Comparison of ENCODE assay signal across 7 mouse cellular contexts in genomic region chr9:47280146-47280545, GRCm38 (mm10).
DNase-seq lines count a peak whose midpoint lies in the region; ATAC-seq lines count a peak whose summit lies in the region.

No protein-coding gene starts in this region.

- no peaks in the 10 kb centered on the region for H3K27me3 ChIP-seq in midbrain, embryonic 11.5 days (ENCODE audit: control insufficient read depth, insufficient read depth, low read length)
- no peaks in the 10 kb centered on the region for H3K27me3 ChIP-seq in midbrain, embryonic 16.5 days (ENCODE audit: control insufficient read depth, insufficient read depth, low read depth, low read length)
- H3K27me3 ChIP-seq in forebrain, embryonic 14.5 days (replicated peaks; ENCODE audit: control insufficient read depth, insufficient read depth, low read length): no peaks in the 10 kb centered on the region
- peaks cover 47% of the 10 kb centered on the region for H3K27me3 ChIP-seq in limb, embryonic 10.5 days (ENCODE audit: low read depth, poor library complexity, severe bottlenecking)

- no peak overlapping the region for H3K9ac ChIP-seq in midbrain, embryonic 11.5 days (ENCODE audit: low read length)
- H3K9ac ChIP-seq in midbrain, embryonic 16.5 days (ENCODE audit: low read depth, low read length): no peak overlapping the region
- no peak overlapping the region for H3K9ac ChIP-seq in forebrain, embryonic 14.5 days (ENCODE audit: low read length)

- peak overlapping the region; percentile 7; the same call in 1 of the 2 replicates for H3K27ac ChIP-seq in midbrain, embryonic 11.5 days (ENCODE audit: low read depth, low read length)
- H3K27ac ChIP-seq in midbrain, embryonic 16.5 days (ENCODE audit: low read length): no peak overlapping the region
- H3K27ac ChIP-seq in forebrain, embryonic 14.5 days (ENCODE audit: low read depth, low read length): peak overlapping the region; percentile 89
- H3K27ac ChIP-seq in limb, embryonic 10.5 days: peak overlapping the region; percentile 56; the same call in 1 of the 2 replicates

- no peaks in the 10 kb centered on the region for H3K36me3 ChIP-seq in midbrain, embryonic 11.5 days (ENCODE audit: control insufficient read depth, insufficient read depth, low read length)
- no peaks in the 10 kb centered on the region for H3K36me3 ChIP-seq in midbrain, embryonic 16.5 days (ENCODE audit: control insufficient read depth, insufficient read depth, low read length)
- H3K36me3 ChIP-seq in forebrain, embryonic 14.5 days (ENCODE audit: control insufficient read depth, insufficient read depth, low read length): no peaks in the 10 kb centered on the region
- no peaks in the 10 kb centered on the region for H3K36me3 ChIP-seq in limb, embryonic 10.5 days

- H3K4me1 ChIP-seq in midbrain, embryonic 11.5 days (ENCODE audit: control insufficient read depth, insufficient read depth, low read length): peaks cover 12% of the 10 kb centered on the region
- H3K4me1 ChIP-seq in midbrain, embryonic 16.5 days (ENCODE audit: control insufficient read depth, insufficient read depth, low read length): peaks cover 10% of the 10 kb centered on the region
- H3K4me1 ChIP-seq in forebrain, embryonic 14.5 days (ENCODE audit: control insufficient read depth, insufficient read depth, low read length): peaks cover 33% of the 10 kb centered on the region
- H3K4me1 ChIP-seq in limb, embryonic 10.5 days: peaks cover 29% of the 10 kb centered on the region

- H3K4me2 ChIP-seq in midbrain, embryonic 11.5 days: no peak overlapping the region
- no peak overlapping the region for H3K4me2 ChIP-seq in midbrain, embryonic 16.5 days (ENCODE audit: low read length)
- peak overlapping the region; percentile 14; the same call in 1 of the 2 replicates for H3K4me2 ChIP-seq in forebrain, embryonic 14.5 days (ENCODE audit: low read length)

- peak; percentile 59; the same call in 1 of the 2 replicates for ATAC-seq in midbrain, embryonic 11.5 days (ENCODE audit: low FRiP score)
- no peak for ATAC-seq in midbrain, embryonic 16.5 days
- peak; percentile 73 for ATAC-seq in forebrain, embryonic 14.5 days

- DNase-seq in midbrain, embryonic 11.5 days (ENCODE audit: low spot score, missing footprints): no peak
- DNase-seq in forebrain, embryonic 14.5 days (ENCODE audit: low spot score): peak; percentile 92
- DNase-seq in limb, embryonic 10.5 days (ENCODE audit: low spot score): peak; percentile 49
- peak; percentile 86 for DNase-seq in retina, embryonic 14.5 days (ENCODE audit: low spot score)
- no peak for DNase-seq in right cerebral cortex, postnatal 25 days
- DNase-seq in cerebellum, adult 18-20 months: no peak

- H3K4me3 ChIP-seq in midbrain, embryonic 11.5 days (ENCODE audit: low read depth, low read length): no peak overlapping the region
- H3K4me3 ChIP-seq in midbrain, embryonic 16.5 days (ENCODE audit: low read depth, low read length): no peak overlapping the region
- no peak overlapping the region for H3K4me3 ChIP-seq in forebrain, embryonic 14.5 days (ENCODE audit: low read depth, low read length)
- no peak overlapping the region for H3K4me3 ChIP-seq in limb, embryonic 10.5 days

- WGBS in midbrain, embryonic 11.5 days: 33% methylated on average over 7 of the region's 7 CpGs
- 17% methylated on average over 7 of the region's 7 CpGs for WGBS in midbrain, embryonic 16.5 days
- 3% methylated on average over 7 of the region's 7 CpGs for WGBS in forebrain, embryonic 14.5 days
- WGBS in limb, embryonic 10.5 days: 56% methylated on average over 7 of the region's 7 CpGs

- H3K9me3 ChIP-seq in midbrain, embryonic 11.5 days (ENCODE audit: control insufficient read depth, low read length): no peaks in the 10 kb centered on the region
- H3K9me3 ChIP-seq in midbrain, embryonic 16.5 days (replicated peaks; ENCODE audit: control insufficient read depth, low read length, poor library complexity, severe bottlenecking): no peaks in the 10 kb centered on the region
- H3K9me3 ChIP-seq in forebrain, embryonic 14.5 days (replicated peaks; ENCODE audit: control insufficient read depth, low read length): no peaks in the 10 kb centered on the region
- no peaks in the 10 kb centered on the region for H3K9me3 ChIP-seq in limb, embryonic 10.5 days (replicated peaks)

Comparison
In these comparisons a context has a peak if more than half of its experiments do, and no peak if none do; other contexts are left out.
1. DNase-seq: peak in forebrain, embryonic 14.5 days (single experiment), limb, embryonic 10.5 days (single experiment) and retina, embryonic 14.5 days (single experiment); none in midbrain, embryonic 11.5 days (single experiment), right cerebral cortex, postnatal 25 days (single experiment) and cerebellum, adult 18-20 months (0 of 2).